Mouse (Mus musculus) cerebellum, postnatal 10 days (tissue): ENCODE measurements at regions not wholly inside any gene's neighbourhood (a gene's known extent, or its start where the extent isn't known, plus 50 kb on each side); places are given as distances from the start of the nearest gene placed in this dataset.

Experiments
- DNase-seq, 2 experiments: peaks; one replicate each; pipeline ENCODE4 v3.0.0; 2021; ENCODE audit warnings: mixed read lengths in 2 of 2

GRCm38 (mm10) chr6:36645415-36645814, 164.6 kb downstream of the Ptn start:
- no peak for DNase-seq

DNA sequence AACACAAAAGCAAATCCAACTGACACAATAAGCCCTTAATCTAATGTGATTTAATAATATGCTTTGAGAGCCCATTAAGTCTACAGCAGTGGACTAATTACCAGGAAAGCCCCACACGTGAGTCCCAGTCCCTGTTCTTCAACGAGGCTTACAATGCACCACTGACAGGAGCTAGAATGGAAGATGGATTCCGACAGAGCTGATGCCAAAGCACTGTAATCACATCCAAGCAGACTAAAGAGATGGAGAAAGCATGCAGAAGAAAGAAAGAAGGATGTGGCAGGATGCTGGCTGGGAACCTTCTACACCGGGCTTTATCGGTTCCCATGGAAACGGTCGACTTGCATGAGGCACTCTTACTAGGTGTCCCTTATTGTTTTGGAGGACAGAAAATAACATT, 165.1 kb downstream of the Ptn start:
- peak; percentile 7 to 12 for DNase-seq

- DNase-seq: peak; percentile 43 to 62
These were observed 173.0 kb downstream of the Ptn start for GRCm38 (mm10) chr6:36637031-36637430.

DNA sequence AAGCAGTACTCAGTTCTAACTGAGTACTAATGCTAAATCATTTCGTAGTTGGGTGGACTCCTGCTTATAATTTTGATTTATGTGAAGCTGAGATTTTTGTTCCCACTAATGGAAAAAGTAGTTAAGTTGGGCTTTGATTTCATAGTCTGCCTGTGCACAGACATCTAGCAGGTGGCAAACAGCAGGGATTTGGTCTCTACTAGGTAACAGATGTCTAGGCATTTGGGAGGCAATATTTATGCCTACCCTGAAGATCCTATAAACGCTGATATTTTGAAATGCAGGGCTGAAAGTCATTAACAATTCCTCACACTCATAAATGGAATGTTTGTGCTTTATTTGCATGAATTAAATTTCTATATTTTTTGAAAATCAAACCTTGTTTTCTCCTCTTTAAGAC, 182.4 kb downstream of the Ptn start:
- DNase-seq: peak; percentile 76 to 79

- DNase-seq: peak; percentile 39 to 67
These were observed 201.6 kb downstream of the Ptn start for GRCm38 (mm10) chr6:36608281-36608970.

- peak in 1 of 2 experiments; percentile 12 for DNase-seq
These were observed 204.3 kb downstream of the Ptn start for GRCm38 (mm10) chr6:36605578-36606205.

- peak; percentile 39 to 47 for DNase-seq
These were observed 205.2 kb downstream of the Ptn start for GRCm38 (mm10) chr6:36604802-36605201.

- DNase-seq: peak; percentile 91 to 93
These were observed 208.7 kb downstream of the Chrm2 start for GRCm38 (mm10) chr6:36596574-36596973.

GRCm38 (mm10) chr6:36590881-36591630, 203.2 kb downstream of the Chrm2 start:
- no peak for DNase-seq

DNA sequence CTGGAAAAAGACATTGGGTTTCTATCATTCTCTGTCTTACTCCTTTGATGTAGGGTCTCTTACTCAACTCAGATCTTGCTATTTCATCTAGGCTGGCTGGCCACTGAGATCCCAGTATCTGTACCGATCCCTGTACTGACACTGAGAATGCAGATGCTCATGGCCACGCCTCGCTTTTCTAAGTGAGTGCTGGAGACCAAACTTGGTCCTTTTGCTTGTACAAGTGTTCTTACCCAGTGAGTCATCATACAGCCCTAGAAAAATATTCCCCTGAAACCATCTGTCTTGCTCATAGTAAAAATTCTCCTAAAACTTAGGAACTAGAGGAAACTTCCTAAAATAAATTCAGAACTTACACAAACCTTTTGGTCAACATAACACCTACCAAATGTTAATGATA, 193.2 kb downstream of the Chrm2 start:
- no peak for DNase-seq
